25 mouse cellular contexts compared by ENCODE assay signal in the genomic region with DNA sequence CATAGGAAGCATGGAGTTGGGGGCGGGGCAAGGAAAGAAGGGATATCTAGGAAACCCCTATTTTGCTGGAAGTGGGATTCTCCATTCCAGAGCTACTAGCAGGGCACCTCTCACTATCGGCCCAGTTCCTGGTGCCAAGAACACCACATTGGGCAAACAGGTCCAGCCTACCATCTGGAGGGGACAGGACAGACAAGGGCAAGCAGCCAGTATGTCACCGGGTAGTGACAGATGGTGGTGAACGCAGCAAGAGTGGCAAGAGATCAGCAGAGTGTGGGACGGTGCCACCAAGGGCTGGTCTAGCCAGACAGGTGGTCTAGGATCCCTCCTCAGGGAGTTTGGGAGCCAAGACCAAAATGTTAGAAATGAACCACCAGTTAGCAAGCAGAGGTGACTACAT. TPM values are rescaled to one million over a fixed set of nuclear protein-coding genes. Genes with fewer than 3 reads are reported as not detected.
DNase-seq lines count a peak whose midpoint lies in the region; ATAC-seq and TF ChIP-seq lines count a peak whose summit lies in the region.
"Had no signal": no experiment of that assay in that cellular context is flagged by ENCODE, and none has a peak within 500 bp of the region (broad histone marks: within the 10 kb centered on the region; RNA-seq: fewer than 3 reads in every experiment).

No protein-coding gene starts in this region.

- no peak overlapping the region for H3K4me2 ChIP-seq in hindbrain, postnatal 0 days (ENCODE audit: low read depth, low read length)
- no peak overlapping the region for H3K4me2 ChIP-seq in hindbrain, embryonic 14.5 days (replicated peaks)
- H3K4me2 ChIP-seq: embryonic facial prominence, embryonic 13.5 days; kidney, embryonic 15.5 days; limb, embryonic 15.5 days; midbrain, embryonic 13.5 days; neural tube, embryonic 13.5 days had no signal

- H3K9me3 ChIP-seq in hindbrain, postnatal 0 days (ENCODE audit: low read length), result no peaks in the 10 kb centered on the region
- H3K9me3 ChIP-seq in hindbrain, embryonic 14.5 days (ENCODE audit: control insufficient read depth, low read length), result no peaks in the 10 kb centered on the region
- H3K9me3 ChIP-seq: embryonic facial prominence, embryonic 13.5 days; heart, embryonic 10.5 days; hindbrain, embryonic 10.5 days; kidney, embryonic 15.5 days; limb, embryonic 15.5 days; midbrain, embryonic 13.5 days; neural tube, embryonic 13.5 days had no signal

- 62% methylated on average over 5 of the region's 5 CpGs for WGBS in hindbrain, postnatal 0 days
- 76% methylated on average over 5 of the region's 5 CpGs for whole genome bisulfite sequencing in hindbrain, embryonic 14.5 days
- WGBS in cerebellum, adult 2 months, result 10% methylated on average over 5 of the region's 5 CpGs

- no peak for TF ChIP-seq CTCF in hindbrain, postnatal 0 days (IDR thresholded peaks at IDR 0.05; ENCODE audit: low read depth)
- TF ChIP-seq CTCF in cerebellum, adult 2 months (IDR thresholded peaks at IDR 0.05; ENCODE audit: borderline replicate concordance, insufficient read depth, low read depth, low read length), result no peak

- no peaks in the 10 kb centered on the region; the same call in 1 of the 2 replicates for H3K4me1 ChIP-seq in hindbrain, postnatal 0 days (ENCODE audit: insufficient read depth, low read length)
- H3K4me1 ChIP-seq in hindbrain, embryonic 14.5 days (replicated peaks; ENCODE audit: control insufficient read depth, insufficient read depth, low read length), result no peaks in the 10 kb centered on the region
- peaks cover 18% of the 10 kb centered on the region for H3K4me1 ChIP-seq in cerebellum, adult 2 months (ENCODE audit: control insufficient read depth, insufficient read depth, low read length)
- H3K4me1 ChIP-seq: embryonic facial prominence, embryonic 13.5 days; heart, embryonic 10.5 days; hindbrain, embryonic 10.5 days; kidney, embryonic 15.5 days; limb, embryonic 15.5 days; midbrain, embryonic 13.5 days; neural tube, embryonic 13.5 days had no signal

- TF ChIP-seq POLR2A in cerebellum, adult 2 months (IDR thresholded peaks at IDR 0.05; ENCODE audit: borderline replicate concordance, insufficient read depth, low read length), result no peak

- H3K9ac ChIP-seq in hindbrain, postnatal 0 days (replicated peaks; ENCODE audit: low read length), result no peak overlapping the region
- no peak overlapping the region for H3K9ac ChIP-seq in hindbrain, embryonic 14.5 days
- H3K9ac ChIP-seq: embryonic facial prominence, embryonic 13.5 days; kidney, embryonic 15.5 days; limb, embryonic 15.5 days; midbrain, embryonic 13.5 days; neural tube, embryonic 13.5 days had no signal

- peak; percentile 78 for ATAC-seq in hindbrain, postnatal 0 days
- ATAC-seq in hindbrain, embryonic 14.5 days (ENCODE audit: low FRiP score), result no peak
- ATAC-seq in CD4-positive, CD25-positive, alpha-beta regulatory T cell, adult 4 months, result no peak
- ATAC-seq: intestine, embryonic 16.5 days; midbrain, embryonic 13.5 days; Patski had no signal

- H3K36me3 ChIP-seq in hindbrain, postnatal 0 days (ENCODE audit: insufficient read depth, low read length), result no peaks in the 10 kb centered on the region
- no peaks in the 10 kb centered on the region for H3K36me3 ChIP-seq in hindbrain, embryonic 14.5 days (replicated peaks; ENCODE audit: control insufficient read depth, insufficient read depth)
- H3K36me3 ChIP-seq: embryonic facial prominence, embryonic 13.5 days; heart, embryonic 10.5 days; hindbrain, embryonic 10.5 days; kidney, embryonic 15.5 days; limb, embryonic 15.5 days; midbrain, embryonic 13.5 days; neural tube, embryonic 13.5 days had no signal

- no peak overlapping the region for H3K27ac ChIP-seq in hindbrain, postnatal 0 days
- no peak overlapping the region for H3K27ac ChIP-seq in hindbrain, embryonic 14.5 days
- H3K27ac ChIP-seq in cerebellum, adult 2 months (ENCODE audit: insufficient read depth, low read length), result no peak overlapping the region
- H3K27ac ChIP-seq: embryonic facial prominence, embryonic 13.5 days; heart, embryonic 10.5 days; hindbrain, embryonic 10.5 days; kidney, embryonic 15.5 days; limb, embryonic 15.5 days; midbrain, embryonic 13.5 days; neural tube, embryonic 13.5 days had no signal

- H3K27me3 ChIP-seq in hindbrain, postnatal 0 days (ENCODE audit: insufficient read depth, low read length), result no peaks in the 10 kb centered on the region
- no peaks in the 10 kb centered on the region for H3K27me3 ChIP-seq in hindbrain, embryonic 14.5 days (ENCODE audit: control insufficient read depth, insufficient read depth, low read length)
- H3K27me3 ChIP-seq in cerebellum, adult 2 months (ENCODE audit: control insufficient read depth, insufficient read depth, low read length), result no peaks in the 10 kb centered on the region
- H3K27me3 ChIP-seq: embryonic facial prominence, embryonic 13.5 days; kidney, embryonic 15.5 days; limb, embryonic 15.5 days; midbrain, embryonic 13.5 days; neural tube, embryonic 13.5 days had no signal

- peak; percentile 17 for DNase-seq in adrenal gland, postnatal 25 days
- no peak for DNase-seq in adrenal gland, adult 2 months
- DNase-seq in hindbrain, postnatal 0 days (ENCODE audit: low spot score), result peak; percentile 76
- no peak for DNase-seq in hindbrain, embryonic 14.5 days (ENCODE audit: low spot score)
- peak; percentile 95 to 97 for DNase-seq in cerebellum, adult 2 months
- peak; percentile 91 to 95 for DNase-seq in cerebellum, postnatal 36 days
- DNase-seq in adrenal gland, postnatal 36 days, result no peak
- DNase-seq: adrenal gland, postnatal 10 days; gastrocnemius, postnatal 25 days; lung, postnatal 10 days; thymus, postnatal 36 days had no signal

- no peak overlapping the region for H3K4me3 ChIP-seq in hindbrain, postnatal 0 days (ENCODE audit: low read length)
- H3K4me3 ChIP-seq in hindbrain, embryonic 14.5 days (replicated peaks; ENCODE audit: low read length), result no peak overlapping the region
- no peak overlapping the region for H3K4me3 ChIP-seq in cerebellum, adult 2 months (replicated peaks; ENCODE audit: insufficient read depth, low read depth, low read length)
- H3K4me3 ChIP-seq: embryonic facial prominence, embryonic 13.5 days; heart, embryonic 10.5 days; hindbrain, embryonic 10.5 days; kidney, embryonic 15.5 days; limb, embryonic 15.5 days; midbrain, embryonic 13.5 days; neural tube, embryonic 13.5 days had no signal

RNA-seq across cellular contexts. Expression of gene Efcab6, which starts 28.1 kb away (rescaled TPM):
- 0.21 TPM in 1 of 2 replicates, not detected in the other for total RNA-seq in adrenal gland, postnatal 25 days (2021)
- total RNA-seq in adrenal gland, adult 2 months (2021), result under 1 TPM in 1 of 2 experiments, not detected in 1; 0.21 TPM
- not detected in 2 replicates for polyA plus RNA-seq in adrenal gland, adult 2 months (2012; rRNA removed)
- total RNA-seq in hindbrain, postnatal 0 days (2014; rRNA removed), result 0.52 and 6.8 TPM in 2 replicates
- polyA plus RNA-seq in hindbrain, postnatal 0 days (2015; fragmentation: Nextera tagmentation; extraction: Ambion mirVana), result 0.42 and 1.6 TPM in 2 replicates
- polyA plus RNA-seq in hindbrain, embryonic 14.5 days (2014; fragmentation: Nextera tagmentation; extraction: Ambion mirVana), result 0.51 and 0.88 TPM in 2 replicates
- polyA plus RNA-seq in cerebellum, adult 2 months (2012; rRNA removed), result 0.32 and 0.70 TPM in 2 replicates
- not detected for polyA plus RNA-seq in CD4-positive, CD25-positive, alpha-beta regulatory T cell, adult 4 months (2017; shearing (Covaris generic))
- total RNA-seq in adrenal gland, postnatal 36 days (2021), result not detected
- total RNA-seq: megakaryocyte progenitor cell, adult 5-6 weeks had no signal
- polyA plus RNA-seq: heart, embryonic 10.5 days; heart, postnatal 0 days; large intestine, adult 2 months; liver, embryonic 16.5 days; Patski had no signal

Comparison
In these comparisons a context has a peak if more than half of its experiments do, and no peak if none do; other contexts are left out.
1. DNase-seq: peak in adrenal gland, postnatal 25 days (single experiment), hindbrain, postnatal 0 days (single experiment), cerebellum, adult 2 months (2 of 2) and cerebellum, postnatal 36 days (2 of 2); none in adrenal gland, adult 2 months (single experiment), hindbrain, embryonic 14.5 days (single experiment) and adrenal gland, postnatal 36 days (0 of 2).